Mouse (Mus musculus) kidney, adult 18-20 months (tissue): ENCODE measurements around the gene Mrpl27.
A peak's percentile ranks its signal among the peaks of the same experiment; 100 is the strongest.
"Not testable (repeated sequence)": the region's sequence is repeated elsewhere in the genome, so short reads cannot be mapped to it uniquely, and the experiment has no call there.

Experiments
- DNase-seq: peaks from one replicate; pipeline ENCODE4 v3.0.0; 2021

The Mrpl27 gene

DNA sequence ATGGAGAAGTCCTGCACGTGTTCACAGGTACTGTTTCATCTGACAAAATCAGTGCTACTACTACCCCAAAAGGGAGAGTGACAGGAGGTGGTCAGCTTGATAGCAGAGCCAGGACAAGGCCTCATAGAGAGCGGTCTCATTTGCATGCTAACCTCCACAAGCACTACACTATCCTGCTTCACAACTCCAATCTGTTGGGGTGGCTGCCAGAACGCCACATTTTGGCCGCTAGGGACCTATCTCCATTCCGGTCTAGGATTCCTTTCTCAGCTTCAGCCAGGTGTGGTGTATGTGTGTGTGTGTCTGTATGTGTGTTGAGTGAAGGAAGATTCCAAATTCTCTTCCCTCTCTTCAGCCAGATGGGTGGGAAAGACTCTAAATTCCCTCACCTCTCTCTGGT is 21.9 kb downstream of the Mrpl27 start:
- no peak for DNase-seq

DNA sequence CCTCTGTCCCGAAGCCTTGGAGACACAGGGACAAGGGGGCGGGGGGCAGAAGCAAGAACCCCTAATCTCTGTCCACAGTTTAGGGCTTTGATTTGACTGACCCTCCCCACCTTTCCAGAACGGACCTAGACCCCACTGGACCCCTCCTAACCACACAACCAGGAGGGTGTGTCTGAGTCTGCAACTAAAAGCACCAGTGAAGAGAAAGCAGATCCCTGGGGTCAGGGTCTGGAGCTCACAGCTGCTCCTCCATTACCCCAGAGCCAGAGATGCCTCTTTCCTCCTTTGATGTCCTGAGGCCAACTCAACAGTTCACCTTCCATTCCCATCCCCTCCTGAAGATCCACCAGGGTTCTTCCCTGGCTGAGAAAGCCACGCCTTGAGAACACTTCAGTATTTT is 22.7 kb downstream of the Mrpl27 start:
- no peak for DNase-seq

DNA sequence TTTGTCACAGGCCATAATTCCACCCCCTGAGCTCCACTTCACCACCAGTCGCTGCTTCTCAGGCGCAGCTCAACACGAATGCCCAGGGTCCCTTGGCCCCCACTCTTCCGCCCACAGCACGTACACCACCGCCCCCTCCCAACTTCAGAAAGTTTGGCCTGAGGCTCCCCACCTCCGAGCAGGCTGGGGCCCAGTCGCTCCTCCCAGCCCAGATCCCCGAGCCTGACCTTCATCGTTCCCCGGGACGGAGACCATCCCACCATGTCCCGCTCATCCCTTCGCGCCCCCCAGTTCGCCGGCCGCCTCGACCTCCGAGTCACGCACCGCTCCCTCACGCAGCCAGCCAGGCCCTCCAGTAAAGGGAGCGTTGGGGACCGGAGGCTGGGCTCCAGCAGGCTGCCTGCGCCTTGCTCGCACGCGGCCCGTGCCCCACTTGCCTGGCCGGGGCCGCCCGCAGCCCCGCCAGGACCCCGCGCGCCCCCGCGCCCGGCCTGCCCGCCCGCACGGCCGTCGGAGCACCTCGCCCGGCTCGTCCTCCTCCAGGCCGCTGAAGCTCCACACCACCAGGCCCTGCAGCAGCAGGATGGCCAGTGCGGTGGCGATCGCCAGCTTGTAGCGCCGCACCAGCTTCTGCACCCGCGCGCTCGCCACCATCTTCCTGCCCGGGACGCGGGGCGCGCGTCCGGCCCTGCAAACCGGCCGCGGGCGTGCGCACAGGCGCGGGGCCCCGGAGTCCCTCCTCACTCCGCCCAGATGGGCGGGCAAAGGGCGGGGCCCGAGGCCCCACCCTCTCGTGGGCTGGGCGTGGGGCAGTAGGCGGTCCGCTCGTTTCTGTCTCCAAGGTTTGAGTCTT is 23.4 kb downstream of the Mrpl27 start, which contains the start of gene Xylt2:
Gene Xylt2, minus strand, starts transcription at position 762 of the 853 bp plus-strand sequence.
- peak; percentile 95 for DNase-seq

DNA sequence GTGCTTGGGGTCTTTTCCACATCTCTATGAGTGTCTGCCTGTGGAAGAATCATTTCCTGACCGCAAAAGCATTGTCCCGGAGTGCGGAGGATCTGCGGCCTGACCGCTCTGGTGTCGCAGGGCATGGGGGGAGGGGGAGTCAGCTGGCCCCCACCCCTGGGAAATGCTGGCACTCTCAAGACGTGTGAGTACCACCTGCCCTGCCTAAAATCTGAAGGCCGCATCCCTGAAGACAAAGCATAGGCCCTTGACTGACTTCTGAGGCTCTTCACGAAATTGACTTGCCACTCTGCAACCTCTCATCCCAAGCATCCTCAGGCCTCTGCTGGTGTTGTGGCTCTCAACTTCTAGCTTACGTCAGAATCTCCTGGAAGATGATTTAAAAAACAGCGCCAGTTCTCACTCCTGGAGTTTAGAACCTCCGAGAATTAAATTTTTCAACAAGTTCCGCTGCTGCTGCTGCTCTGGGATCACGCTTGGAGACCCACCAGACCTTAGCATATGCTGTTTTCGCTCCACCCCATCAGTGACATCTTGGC is 24.1 kb downstream of the Mrpl27 start:
- no peak for DNase-seq

DNA sequence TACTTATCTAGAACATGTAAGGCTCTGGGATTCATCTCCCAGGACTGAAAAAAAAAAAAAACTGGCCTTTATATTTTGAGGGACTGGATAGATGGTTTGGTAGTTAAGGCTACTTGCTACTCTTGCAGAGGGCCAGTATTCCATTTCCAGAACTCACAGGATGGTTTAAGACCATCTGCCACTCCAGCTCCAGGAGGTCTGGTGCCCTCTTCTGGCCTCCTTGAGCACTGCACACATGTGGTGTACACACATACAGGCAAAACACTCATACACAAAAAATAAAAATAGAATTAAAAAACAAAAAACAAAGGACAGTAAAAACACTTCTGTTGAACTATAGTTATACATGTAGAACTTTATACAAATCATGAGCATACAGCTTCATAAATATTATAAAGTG is 27.1 kb downstream of the Mrpl27 start:
- DNase-seq = no peak

DNA sequence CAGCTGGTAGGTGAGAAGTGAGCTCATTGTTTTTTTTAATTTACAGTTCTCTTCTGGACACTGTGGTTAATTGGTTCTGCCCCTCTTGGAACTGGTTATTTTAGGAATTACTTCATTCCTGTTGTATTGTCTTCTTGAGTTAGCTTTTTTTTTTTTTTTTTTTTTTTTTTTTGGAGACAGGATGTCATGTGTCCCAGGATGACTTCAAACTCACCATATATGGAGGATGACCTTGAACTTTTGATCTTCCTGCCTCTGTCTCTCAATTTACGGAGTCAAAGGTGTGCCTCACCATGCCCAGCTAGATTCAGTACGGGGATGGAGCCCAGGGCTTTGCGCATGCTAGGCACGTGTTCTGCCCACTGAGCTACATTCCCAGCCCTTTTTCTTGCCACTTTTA is 28.1 kb downstream of the Mrpl27 start:
- no peak for DNase-seq

DNA sequence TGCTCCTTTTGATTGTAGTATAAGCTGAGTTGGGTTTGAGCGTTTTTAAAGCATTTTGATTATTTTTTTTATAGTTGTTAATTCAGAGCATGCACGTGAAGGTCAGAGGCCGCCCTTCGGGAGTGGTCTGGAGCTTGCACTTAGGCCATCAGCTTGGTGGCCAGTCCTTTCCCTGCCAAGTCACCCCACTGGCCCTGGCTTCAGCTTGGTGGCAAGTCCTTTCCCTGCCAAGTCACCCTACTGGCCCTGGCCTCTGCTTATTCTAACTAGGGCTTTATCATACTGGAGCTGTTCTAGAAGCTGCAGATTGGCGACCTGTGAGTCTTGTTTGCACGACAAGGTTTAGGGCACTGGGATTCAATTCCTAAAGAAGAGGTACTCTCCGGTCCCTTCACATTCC is 28.9 kb downstream of the Mrpl27 start:
- DNase-seq = no peak

DNA sequence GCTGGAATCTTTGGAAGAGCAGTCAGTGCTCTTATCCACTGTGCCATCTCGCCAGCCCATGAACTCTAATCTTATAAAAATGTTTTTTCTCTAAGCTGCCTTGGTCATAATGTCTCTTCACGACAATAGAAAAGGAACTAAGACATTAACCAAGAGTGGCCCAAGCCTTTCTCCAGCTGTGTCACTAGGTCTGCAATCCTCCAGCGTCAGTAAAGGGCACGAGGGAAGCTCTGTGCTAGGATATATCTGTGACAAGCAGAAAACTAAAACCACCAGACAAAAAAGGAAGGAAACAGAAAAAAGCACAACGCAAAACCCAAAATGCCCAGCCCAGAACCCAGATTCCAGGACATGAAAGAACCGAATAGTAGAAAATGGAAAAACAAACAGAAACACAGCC is 33.6 kb downstream of the Mrpl27 start:
- no peak for DNase-seq

DNA sequence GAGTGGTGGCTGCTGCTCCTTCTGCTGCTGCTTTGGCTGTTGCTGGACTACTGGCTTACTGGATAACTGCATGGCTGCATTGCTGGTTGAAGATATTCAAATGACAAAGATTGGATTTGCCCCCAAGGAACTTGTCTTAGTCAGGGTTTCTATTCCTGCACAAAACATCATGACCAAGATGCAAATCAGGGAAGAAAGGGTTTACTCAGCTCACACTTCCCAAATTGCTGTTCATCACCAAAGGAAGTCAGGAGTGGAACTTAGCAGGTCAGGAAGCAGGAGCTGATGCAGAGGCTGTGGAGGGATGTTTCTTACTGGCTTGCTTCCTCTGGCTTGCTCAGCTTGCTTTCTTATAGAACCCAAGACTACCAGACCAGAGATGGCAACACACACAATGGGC is 38.9 kb downstream of the Mrpl27 start:
- not testable (repeated sequence) for DNase-seq

DNA sequence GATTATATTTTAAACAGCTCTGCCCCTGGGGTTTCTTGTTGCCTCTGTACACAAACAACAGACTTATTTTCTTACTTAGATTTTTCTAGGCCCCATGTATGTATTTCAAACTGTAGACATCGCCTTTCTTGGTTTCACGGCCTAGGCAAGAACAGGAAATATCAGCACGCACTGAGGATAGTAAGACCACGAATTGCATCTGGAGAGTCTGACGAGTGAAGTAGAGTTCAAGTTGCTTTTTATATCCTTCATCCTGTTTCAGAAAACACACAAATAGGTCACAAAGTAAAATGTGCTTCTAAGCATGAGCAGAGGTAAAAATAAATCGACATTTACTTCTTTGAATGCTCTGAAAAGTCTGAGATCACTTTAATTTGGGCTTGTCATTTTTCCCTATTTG is 41.9 kb downstream of the Mrpl27 start:
- no peak for DNase-seq

DNA sequence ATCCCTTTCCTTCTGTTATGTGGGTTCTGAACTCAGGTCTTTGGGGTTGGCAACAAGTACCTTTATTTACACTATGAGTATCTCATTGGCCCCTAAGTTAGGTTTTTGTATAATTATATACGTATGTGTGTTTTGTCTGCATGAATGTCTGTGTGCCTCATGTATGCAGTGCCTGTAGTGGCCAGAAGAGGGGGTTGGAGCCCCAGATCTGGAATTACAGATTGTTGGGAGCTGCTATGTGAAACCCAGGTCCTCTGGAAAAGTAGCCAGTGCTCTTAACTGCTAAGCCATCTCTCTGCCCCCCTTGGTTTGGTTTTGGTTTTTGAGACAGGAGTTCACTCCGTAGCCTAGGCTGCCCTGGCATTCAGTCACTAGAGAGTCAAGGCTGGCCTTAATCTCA is 43.6 kb downstream of the Mrpl27 start:
- DNase-seq = no peak

DNA sequence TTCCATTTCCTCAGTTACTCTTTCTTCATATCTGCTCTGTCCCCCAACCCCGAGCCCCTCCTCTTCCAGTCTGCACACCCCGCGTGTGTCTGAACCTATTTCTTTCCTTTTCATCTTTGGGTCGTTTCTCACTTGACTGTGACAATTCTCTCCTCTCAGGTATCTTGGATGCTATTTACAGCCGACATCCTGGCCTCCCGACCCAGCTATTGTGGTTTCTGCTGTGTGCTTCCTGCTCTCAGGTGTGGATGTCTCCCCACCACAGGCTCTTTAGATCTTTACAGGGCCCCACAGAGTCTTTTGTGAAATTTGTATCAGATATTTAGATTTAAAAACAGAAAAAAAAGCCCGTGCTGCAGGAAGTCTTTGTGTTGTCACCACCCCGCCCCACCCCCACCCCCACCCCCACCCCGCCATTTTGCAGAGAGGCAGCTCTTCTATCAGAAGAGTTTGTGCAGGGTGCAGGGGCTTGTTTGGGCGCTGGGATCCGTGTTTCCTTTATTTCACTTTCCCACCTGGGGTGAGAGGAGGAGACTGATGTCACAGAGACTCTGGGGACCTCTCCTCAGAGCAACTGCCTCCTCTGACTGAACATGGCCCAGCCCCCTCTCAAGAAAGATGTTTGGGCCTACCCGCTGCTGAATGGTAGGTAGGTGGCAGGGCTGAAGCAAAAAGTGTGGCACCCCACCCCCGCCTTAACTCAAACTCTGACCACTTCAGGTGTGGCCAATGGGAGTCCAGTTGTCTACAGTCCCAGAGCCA is 44.3 kb downstream of the Mrpl27 start:
- DNase-seq = no peak

DNA sequence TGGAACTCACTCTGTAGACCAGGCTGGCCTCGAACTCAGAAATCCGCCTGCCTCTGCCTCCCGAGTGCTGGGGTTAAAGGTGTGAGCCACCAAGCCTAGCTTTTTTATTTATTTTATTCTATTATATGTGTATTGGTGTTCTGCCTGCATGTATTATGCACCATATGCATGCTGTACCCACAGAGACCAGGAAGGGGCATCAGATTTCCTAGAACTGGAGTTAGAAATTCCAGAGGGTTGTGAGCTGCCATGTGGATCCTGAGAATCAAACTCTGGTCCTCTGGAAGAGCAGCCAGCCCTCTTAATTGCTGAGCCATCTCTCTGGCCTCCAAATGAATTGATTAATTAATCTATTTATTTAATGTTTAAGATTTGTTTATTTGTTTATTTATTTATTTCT is 45.8 kb downstream of the Mrpl27 start:
- DNase-seq = no peak

DNA sequence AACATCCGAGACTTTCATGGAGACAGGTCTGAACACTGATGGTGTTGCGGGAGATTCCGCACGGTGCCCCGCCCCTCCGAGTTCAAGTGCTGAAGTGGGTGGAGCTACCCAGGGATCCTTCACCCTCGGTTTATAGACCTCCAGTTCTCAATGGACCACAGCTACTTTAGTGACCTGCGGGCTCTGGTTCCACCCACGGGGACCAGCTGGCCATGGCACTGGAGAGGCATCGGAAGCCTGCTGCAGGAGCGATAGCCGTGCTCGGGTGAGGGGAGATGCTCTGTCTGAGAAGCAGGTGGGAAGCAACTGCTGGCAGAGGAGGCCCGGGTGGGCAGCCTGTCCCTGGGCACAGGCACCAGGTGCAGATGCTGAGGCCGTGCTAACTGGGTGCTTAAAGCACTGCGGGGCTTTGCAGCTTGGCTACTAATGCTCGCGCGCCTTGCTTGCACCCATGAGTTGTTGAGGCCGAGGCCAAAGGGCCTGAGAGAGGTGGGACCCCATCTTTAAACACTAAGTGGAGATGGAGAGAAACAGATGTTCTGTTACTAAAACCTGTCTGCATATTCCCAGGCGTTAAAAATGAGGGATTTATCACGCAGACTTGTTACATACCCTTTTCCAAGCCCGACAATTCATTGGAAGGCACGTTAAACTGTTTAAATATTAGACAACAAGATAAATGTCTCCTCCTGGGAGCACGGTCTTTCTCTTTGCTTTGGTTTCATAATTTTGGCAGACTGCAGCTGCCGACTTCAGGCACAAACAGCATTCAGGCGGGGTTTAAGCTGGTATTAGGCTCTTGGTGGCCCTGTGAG is 48.0 kb downstream of the Mrpl27 start:
- DNase-seq = no peak

DNA sequence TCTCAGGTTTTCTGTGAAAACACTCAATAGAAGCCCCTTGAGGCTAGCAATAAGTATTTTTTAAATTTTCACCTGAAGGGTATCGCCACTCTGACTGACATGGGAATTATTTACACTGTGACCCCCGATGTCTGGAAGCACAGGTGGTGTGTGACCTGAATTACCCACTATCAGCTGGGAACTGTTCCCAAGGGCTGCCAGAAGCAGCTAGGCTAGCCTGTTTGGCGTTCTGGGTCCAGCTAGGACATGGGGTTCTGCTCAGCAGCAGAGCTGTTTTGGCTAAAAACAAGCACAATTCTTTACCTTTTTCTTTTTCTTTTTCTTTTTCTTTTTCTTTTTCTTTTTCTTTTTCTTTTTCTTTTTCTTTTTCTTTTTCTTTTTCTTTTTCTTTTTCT is 48.6 kb downstream of the Mrpl27 start:
- no peak for DNase-seq

DNA sequence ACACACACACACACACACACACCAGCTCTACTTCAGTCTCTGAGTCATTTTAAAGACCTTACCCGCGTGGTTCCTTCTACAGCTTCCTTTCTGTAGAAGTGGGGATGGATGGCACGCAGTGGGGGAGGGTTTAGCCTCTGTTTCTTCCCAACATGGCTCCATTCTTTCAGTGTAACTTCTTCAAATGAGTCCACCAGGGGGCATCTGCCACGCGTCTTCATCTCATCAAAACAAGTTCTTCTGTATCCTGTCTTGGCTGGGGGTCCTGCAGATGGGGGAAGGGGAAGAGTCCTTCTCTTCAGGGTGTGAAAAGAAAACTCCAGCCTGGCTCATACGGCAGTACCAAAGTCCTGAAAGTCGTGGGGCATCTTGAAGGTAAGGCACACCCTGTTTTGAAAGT is 50.5 kb downstream of the Mrpl27 start:
- no peak for DNase-seq

DNA sequence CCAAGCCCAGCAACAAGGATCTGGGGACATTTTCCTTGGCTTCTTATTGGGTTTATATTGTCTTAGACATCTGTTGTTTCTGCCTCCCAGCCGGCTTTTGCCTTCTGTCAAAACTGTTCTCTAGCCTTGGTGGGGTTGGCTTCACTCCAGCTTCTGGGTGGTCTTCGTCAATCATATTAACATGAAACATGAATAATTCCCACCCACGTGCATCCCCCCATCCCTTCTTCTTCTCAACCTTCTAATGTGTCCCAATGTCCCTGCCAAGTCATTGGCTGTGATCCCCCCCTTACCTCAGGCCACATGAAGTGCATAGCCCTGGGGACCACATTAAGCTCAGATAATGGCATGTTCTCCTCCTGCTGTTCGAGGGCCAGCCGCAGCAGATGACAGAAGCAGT is 50.9 kb downstream of the Mrpl27 start, which contains the start of gene Gm11541:
Gene Gm11541, minus strand, starts transcription at position 28 of the 400 bp plus-strand sequence.
- no peak for DNase-seq
